Mouse (Mus musculus): ENCODE measurements at regions not wholly inside any gene's neighbourhood (a gene's known extent, or its start where the extent isn't known, plus 50 kb on each side); places are given as distances from the start of the nearest gene placed in this dataset.

DNA sequence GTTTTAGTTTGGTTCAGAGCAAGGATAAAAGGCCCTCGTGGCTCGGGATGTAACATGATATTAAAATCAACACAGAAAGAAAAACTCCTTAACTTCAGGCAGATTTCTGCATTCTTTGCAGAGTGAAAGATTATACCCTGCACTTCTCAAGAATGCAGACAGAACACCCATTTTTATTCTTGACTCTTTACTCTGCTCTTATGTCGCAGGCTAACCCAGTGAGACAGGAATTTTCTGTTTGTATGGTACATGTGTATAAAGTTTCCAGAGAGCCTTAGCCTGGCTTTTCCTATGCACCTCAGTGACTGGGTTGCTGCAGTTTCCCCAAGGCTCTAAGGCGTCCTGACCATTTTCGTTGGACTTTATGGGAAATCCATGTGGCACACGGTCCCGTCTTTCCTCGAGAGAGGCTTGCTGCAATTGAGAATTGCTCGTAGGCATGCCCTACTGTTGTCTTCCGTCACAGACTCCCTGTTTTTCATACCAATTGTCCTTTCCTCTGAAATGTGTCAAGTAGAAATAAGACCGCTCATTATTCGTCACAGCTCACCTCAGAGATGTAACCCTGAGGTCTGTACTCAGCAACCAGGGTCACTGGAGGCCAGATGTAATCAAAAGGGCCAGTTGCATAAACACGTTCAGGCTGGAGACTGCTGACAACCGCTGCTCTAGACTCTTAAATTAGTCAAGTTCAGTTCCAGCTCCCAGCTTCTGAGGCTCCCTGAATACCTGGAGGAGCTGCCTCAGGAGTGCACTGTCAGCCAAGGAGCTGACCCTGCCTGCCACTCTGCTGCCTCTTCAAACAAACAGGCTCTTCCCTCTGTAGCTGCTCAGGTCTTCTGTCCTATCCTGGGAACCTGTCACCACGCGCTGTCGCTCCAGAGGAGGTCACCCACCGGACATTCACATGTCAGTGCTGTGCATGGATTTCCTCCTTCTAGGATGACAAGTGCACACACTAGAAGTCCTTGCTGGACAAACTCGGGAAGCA, 160.2 kb upstream of the Cops8 start:
- 66% methylated on average over 19 of the region's 19 CpGs for WGBS
- no peak overlapping the region for H3K4me3 ChIP-seq (ENCODE audit: low read depth, low read length)
- H3K36me3 ChIP-seq (ENCODE audit: control insufficient read depth, insufficient read depth, low read length): no peaks in the 10 kb centered on the region
- H3K27ac ChIP-seq (ENCODE audit: low read length): no peak overlapping the region
- no peaks in the 10 kb centered on the region for H3K9me3 ChIP-seq (replicated peaks; ENCODE audit: control insufficient read depth, low read length, poor library complexity, severe bottlenecking)
- ATAC-seq: no peak
- no peak overlapping the region for H3K9ac ChIP-seq (ENCODE audit: low read depth, low read length)
- H3K27me3 ChIP-seq (ENCODE audit: control insufficient read depth, insufficient read depth, low read depth, low read length): peaks cover 3% of the 10 kb centered on the region; the same call in 1 of the 2 replicates
- H3K4me1 ChIP-seq (ENCODE audit: control insufficient read depth, insufficient read depth, low read length): peaks cover 9% of the 10 kb centered on the region
- no peak overlapping the region for H3K4me2 ChIP-seq (ENCODE audit: low read length)

DNA sequence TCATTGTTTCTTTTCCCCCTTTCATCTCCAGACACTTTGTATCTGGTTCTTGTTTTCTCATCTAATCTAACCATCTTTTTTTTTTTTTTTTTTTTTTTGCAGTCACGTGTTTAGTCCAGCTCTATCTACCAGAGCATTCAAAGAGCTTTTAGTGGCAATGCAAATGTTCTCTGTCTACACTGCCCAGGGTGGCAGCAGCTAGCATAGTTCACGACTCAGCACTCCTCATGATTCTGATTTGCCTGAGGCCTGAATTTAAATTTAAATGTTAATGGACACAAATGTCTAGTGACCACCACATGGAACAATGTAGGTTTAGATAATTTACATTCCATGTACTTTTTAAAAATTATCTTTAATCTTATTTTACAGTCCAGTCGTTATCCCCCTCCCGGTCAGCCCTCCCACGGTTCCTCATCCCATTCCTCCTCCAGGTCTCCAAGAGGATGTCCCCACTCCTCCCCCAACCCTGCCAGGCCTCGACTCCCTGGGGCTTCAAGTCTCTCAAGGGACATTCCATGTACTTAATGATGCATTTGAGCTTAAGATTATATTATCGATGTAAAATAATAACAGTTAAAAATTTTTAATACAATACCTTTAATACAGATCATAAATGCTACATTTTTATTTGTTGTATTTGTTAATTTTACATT, 153.1 kb upstream of the Cops8 start:
- H3K36me3 ChIP-seq (ENCODE audit: control insufficient read depth, insufficient read depth, low read length): no peaks in the 10 kb centered on the region

DNA sequence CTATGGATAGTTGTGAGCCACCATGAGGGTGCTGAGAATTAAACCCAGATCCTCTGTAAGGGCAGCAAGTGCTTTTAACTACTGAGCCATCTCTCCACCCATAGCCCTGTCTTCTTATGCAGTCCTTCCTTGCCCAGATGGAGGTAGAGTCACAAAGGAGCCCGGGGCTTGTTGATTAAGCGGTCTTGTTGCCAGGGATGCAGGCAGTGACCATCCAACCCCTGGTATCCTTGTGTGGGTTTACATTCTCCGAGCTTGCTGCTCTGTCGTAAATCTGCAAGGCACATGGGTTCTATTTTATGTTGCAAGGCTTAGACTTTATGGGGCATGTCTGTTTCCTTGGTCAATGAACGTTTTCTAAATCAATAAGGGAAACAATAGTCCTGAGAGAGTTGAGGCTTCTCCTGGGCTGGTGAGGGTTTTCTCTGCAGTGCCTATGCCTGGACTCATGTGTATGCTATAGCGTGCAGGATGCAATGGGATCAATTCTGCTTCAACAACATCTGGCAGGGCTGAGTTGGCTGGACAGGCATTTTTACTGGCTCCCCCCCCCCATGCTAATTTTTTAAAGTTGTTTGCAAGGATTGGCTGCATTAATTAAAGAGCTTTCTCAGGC, 150.7 kb upstream of the Cops8 start:
- Histone ChIP-seq H3K27me3 (ENCODE audit: control insufficient read depth, insufficient read depth, low read depth, low read length) (no peaks in the 10 kb centered on the region; the same call in 1 of the 2 replicates), H3K27ac (ENCODE audit: low read length) (no peak overlapping the region), H3K4me3 (ENCODE audit: low read depth, low read length) (no peak overlapping the region), H3K4me2 (ENCODE audit: low read length) (no peak overlapping the region), H3K9ac (ENCODE audit: low read depth, low read length) (no peak overlapping the region), H3K4me1 (ENCODE audit: control insufficient read depth, insufficient read depth, low read length) (no peaks in the 10 kb centered on the region; the same call in 1 of the 2 replicates), H3K9me3 (replicated peaks; ENCODE audit: control insufficient read depth, low read length, poor library complexity, severe bottlenecking) (no peaks in the 10 kb centered on the region), H3K36me3 (ENCODE audit: control insufficient read depth, insufficient read depth, low read length) (no peaks in the 10 kb centered on the region)
- WGBS: 78% methylated on average over 6 of the region's 6 CpGs
- no peak for ATAC-seq

More for the DNA sequence above, 153.1 kb upstream of the Cops8 start:
- Histone ChIP-seq H3K4me3 (ENCODE audit: low read depth, low read length) (no peak overlapping the region), H3K27ac (ENCODE audit: low read length) (no peak overlapping the region), H3K4me1 (ENCODE audit: control insufficient read depth, insufficient read depth, low read length) (no peaks in the 10 kb centered on the region), H3K9ac (ENCODE audit: low read depth, low read length) (no peak overlapping the region), H3K4me2 (ENCODE audit: low read length) (no peak overlapping the region), H3K27me3 (ENCODE audit: control insufficient read depth, insufficient read depth, low read depth, low read length) (peaks cover 1% of the 10 kb centered on the region; the same call in 1 of the 2 replicates), H3K9me3 (replicated peaks; ENCODE audit: control insufficient read depth, low read length, poor library complexity, severe bottlenecking) (no peaks in the 10 kb centered on the region)
- no peak for ATAC-seq
- WGBS: 21% methylated on average over 7 of the region's 7 CpGs

DNA sequence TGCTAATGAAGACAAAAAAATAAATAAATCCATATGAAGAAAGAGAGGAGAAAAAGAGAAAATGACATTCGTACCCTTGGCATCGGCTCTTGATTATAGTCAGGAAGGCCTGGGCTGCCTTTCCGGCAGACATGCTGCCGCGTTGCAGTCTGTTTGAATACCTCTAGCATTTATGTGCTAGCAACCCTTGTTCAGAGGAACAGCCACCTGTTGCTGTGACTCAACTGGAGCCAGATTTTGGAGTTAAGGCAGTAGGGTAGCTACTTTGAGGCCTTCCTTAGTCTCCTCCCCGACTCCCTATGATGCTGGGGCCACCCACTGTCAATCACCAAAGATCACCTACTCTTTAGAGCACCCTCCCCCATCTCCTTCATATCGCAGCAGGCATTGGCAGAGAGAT, 148.5 kb upstream of the Cops8 start:
- Histone ChIP-seq H3K4me2 (ENCODE audit: low read length) (no peak overlapping the region), H3K9ac (ENCODE audit: low read depth, low read length) (no peak overlapping the region), H3K9me3 (replicated peaks; ENCODE audit: control insufficient read depth, low read length, poor library complexity, severe bottlenecking) (no peaks in the 10 kb centered on the region), H3K4me3 (ENCODE audit: low read depth, low read length) (no peak overlapping the region), H3K4me1 (ENCODE audit: control insufficient read depth, insufficient read depth, low read length) (peaks cover 5% of the 10 kb centered on the region; the same call in 1 of the 2 replicates), H3K36me3 (ENCODE audit: control insufficient read depth, insufficient read depth, low read length) (no peaks in the 10 kb centered on the region), H3K27me3 (ENCODE audit: control insufficient read depth, insufficient read depth, low read depth, low read length) (no peaks in the 10 kb centered on the region; the same call in 1 of the 2 replicates), H3K27ac (ENCODE audit: low read length) (no peak overlapping the region)
- WGBS: 66% methylated on average over 7 of the region's 7 CpGs
- no peak for ATAC-seq

DNA sequence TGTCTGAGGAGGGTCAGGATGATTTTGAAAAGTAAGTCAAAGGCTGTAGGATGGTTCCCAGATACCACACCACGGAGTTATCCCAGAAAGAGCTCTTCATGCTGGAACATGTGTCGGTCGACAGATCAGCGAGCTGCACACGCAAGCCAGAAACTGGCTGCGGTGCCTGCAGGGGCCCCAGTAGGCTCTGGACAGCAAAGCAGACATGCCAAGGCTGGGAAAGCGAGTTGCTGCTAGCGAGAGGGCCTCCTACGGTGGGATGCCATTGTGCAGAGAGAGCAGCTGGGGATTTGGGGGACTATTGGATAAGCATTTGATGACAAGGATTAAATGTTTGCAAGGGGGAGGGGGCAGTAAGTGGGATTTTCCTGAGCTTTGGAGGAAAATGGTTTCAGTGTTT, 145.4 kb upstream of the Cops8 start:
- no peak overlapping the region for H3K9ac ChIP-seq (ENCODE audit: low read depth, low read length)
- no peaks in the 10 kb centered on the region for H3K9me3 ChIP-seq (replicated peaks; ENCODE audit: control insufficient read depth, low read length, poor library complexity, severe bottlenecking)
- no peak for ATAC-seq
- peaks cover 5% of the 10 kb centered on the region; the same call in 1 of the 2 replicates for H3K4me1 ChIP-seq (ENCODE audit: control insufficient read depth, insufficient read depth, low read length)
- no peaks in the 10 kb centered on the region for H3K36me3 ChIP-seq (ENCODE audit: control insufficient read depth, insufficient read depth, low read length)
- 3% methylated on average over 9 of the region's 9 CpGs for WGBS
- H3K27me3 ChIP-seq (ENCODE audit: control insufficient read depth, insufficient read depth, low read depth, low read length): no peaks in the 10 kb centered on the region; the same call in 1 of the 2 replicates
- no peak overlapping the region for H3K4me3 ChIP-seq (ENCODE audit: low read depth, low read length)
- H3K27ac ChIP-seq (ENCODE audit: low read length): no peak overlapping the region
- H3K4me2 ChIP-seq (ENCODE audit: low read length): peak overlapping the region; percentile 25; the same call in 1 of the 2 replicates

DNA sequence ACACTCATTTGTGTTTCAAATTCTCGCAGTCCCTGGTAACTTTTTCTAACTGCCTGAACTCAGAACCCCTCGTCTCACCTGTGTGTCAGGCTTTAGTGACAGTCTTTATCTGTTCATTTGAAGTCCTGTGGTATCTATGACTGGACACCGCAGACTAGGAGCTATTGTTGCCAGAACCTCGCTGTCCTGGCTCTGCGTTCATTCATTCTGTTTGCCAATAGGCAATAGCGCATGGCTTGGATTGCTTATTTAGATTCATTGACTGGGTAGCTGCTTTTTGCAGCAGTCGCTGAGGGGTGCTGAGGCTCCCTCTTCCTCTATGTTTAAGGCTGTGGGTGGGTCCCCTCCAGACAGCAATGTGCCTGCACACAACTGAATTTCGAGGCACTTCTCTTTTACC, 144.6 kb upstream of the Cops8 start:
- Histone ChIP-seq H3K27ac (ENCODE audit: low read length) (no peak overlapping the region), H3K4me3 (ENCODE audit: low read depth, low read length) (no peak overlapping the region), H3K27me3 (ENCODE audit: control insufficient read depth, insufficient read depth, low read depth, low read length) (no peaks in the 10 kb centered on the region; the same call in 1 of the 2 replicates), H3K9me3 (replicated peaks; ENCODE audit: control insufficient read depth, low read length, poor library complexity, severe bottlenecking) (no peaks in the 10 kb centered on the region), H3K4me1 (ENCODE audit: control insufficient read depth, insufficient read depth, low read length) (peaks cover 5% of the 10 kb centered on the region; the same call in 1 of the 2 replicates), H3K36me3 (ENCODE audit: control insufficient read depth, insufficient read depth, low read length) (no peaks in the 10 kb centered on the region), H3K4me2 (ENCODE audit: low read length) (no peak overlapping the region), H3K9ac (ENCODE audit: low read depth, low read length) (no peak overlapping the region)
- no peak for ATAC-seq
- 27% methylated on average over 8 of the region's 8 CpGs for WGBS

DNA sequence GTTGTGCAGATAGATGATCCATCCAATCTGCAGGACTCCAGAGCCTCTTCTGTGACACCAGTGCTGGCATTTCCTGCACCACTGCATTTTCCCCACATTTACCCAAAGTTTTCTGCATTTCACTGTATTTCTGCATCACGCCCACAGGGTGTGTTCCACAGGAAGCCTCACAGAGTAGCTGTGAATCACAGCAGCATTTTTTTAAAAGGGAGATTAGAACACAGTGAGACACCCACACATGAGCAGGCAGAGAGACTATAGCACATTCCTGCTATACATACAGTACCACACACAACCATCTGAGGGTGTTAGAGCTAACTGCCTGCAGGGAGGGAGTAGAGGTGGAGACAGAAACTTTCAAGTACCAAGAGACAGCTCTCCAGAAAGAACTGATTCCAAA, 141.1 kb upstream of the Cops8 start:
- Histone ChIP-seq H3K27me3 (ENCODE audit: control insufficient read depth, insufficient read depth, low read depth, low read length) (no peaks in the 10 kb centered on the region; the same call in 1 of the 2 replicates), H3K4me2 (ENCODE audit: low read length) (no peak overlapping the region), H3K4me3 (ENCODE audit: low read depth, low read length) (no peak overlapping the region), H3K9me3 (replicated peaks; ENCODE audit: control insufficient read depth, low read length, poor library complexity, severe bottlenecking) (no peaks in the 10 kb centered on the region), H3K27ac (ENCODE audit: low read length) (no peak overlapping the region), H3K4me1 (ENCODE audit: control insufficient read depth, insufficient read depth, low read length) (peaks cover 5% of the 10 kb centered on the region; the same call in 1 of the 2 replicates), H3K36me3 (ENCODE audit: control insufficient read depth, insufficient read depth, low read length) (no peaks in the 10 kb centered on the region), H3K9ac (ENCODE audit: low read depth, low read length) (no peak overlapping the region)
- ATAC-seq: no peak
- whole genome bisulfite sequencing: 95% methylated on average over 1 of the region's 1 CpGs

DNA sequence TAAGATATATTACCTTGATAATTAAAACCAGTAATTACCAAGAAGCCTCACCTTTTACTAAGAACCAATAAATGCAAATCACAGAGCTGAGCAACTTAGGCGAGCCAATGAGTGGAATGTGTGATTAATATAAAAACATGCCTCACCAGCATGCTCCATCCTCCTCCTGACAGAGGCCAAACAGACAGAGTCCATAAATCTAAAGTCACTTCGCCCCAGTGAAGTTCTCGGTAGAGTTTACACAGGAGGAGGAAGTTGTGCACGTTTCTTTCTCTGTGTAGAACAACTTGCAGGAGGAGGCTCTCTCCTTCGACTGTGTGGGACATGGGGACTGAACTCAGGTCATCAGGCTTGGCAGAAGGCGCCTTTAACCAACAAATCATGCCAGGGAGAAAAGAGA, 139.5 kb upstream of the Cops8 start:
- Histone ChIP-seq H3K27me3 (ENCODE audit: control insufficient read depth, insufficient read depth, low read depth, low read length) (no peaks in the 10 kb centered on the region), H3K4me1 (ENCODE audit: control insufficient read depth, insufficient read depth, low read length) (no peaks in the 10 kb centered on the region), H3K36me3 (ENCODE audit: control insufficient read depth, insufficient read depth, low read length) (no peaks in the 10 kb centered on the region), H3K27ac (ENCODE audit: low read length) (no peak overlapping the region), H3K9me3 (replicated peaks; ENCODE audit: control insufficient read depth, low read length, poor library complexity, severe bottlenecking) (no peaks in the 10 kb centered on the region), H3K4me3 (ENCODE audit: low read depth, low read length) (no peak overlapping the region), H3K4me2 (ENCODE audit: low read length) (no peak overlapping the region), H3K9ac (ENCODE audit: low read depth, low read length) (no peak overlapping the region)
- 90% methylated on average over 6 of the region's 6 CpGs for WGBS
- no peak for ATAC-seq

Data from midbrain, embryonic 16.5 days (tissue).